Mouse (Mus musculus) adrenal gland, adult 10 weeks (tissue): ENCODE data around the gene Dennd1a. TPM values are rescaled to one million over a fixed set of nuclear protein-coding genes. Genes with fewer than 3 reads are reported as not detected.

ENCODE experiments used
- polyA plus RNA-seq: library from polyadenylated mRNA; stranded (reverse); fragments of 350-450 nt; fragmentation: Illumina TruSeq; extraction: RNeasy Lipid Tissue Mini Kit (QIAGEN cat#74804); gene quantifications from one replicate; pipeline ENCODE4 v1.2.3, GENCODE M21; 2014; ENCODE audit warnings: low read depth, low replicate concordance

Gene Dennd1a
- polyA plus RNA-seq = 20.5 TPM

DNA sequence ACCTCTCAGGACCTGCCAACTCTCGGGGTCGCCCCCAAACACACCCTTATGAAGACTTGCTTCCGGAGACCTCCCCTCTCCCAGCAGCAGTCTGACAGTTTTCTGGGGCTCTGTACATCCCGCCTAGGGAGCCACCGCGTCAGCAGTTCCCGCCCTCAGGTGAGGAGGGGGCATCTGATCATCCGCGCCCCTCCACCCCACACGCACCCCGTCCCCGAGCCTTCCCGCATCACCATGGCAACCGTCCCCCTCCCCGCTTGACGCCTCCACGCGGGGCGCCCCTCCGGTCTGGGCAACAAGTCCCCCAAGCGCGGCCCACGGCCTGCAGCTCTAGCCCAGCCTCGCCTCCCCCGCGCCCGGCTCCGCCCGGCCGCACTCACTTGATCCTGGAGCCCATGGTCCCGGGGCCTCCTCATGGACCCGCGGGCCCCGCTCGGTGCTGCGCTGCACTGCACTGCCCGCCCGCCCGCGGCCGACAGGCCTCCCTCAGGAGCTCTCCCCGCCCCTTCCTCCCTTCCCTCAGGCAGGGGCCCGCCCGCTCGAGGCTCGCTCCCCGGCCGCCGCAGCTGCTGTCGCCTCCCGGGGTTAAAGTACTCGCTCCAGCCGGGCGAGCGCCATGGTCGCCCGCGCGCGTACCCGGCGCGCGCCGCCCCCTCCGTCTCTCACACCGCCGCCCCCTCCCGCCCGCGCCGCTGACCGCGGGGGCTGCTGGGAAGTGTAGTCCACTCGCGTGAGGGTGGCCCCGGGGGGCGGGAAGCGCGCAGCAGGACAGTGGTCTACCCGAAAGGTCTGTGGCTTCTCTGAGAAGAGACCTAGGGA is at the start of gene Dennd1a:
Gene Dennd1a, minus strand, starts transcription at position 658 of the 819 bp plus-strand sequence.

DNA sequence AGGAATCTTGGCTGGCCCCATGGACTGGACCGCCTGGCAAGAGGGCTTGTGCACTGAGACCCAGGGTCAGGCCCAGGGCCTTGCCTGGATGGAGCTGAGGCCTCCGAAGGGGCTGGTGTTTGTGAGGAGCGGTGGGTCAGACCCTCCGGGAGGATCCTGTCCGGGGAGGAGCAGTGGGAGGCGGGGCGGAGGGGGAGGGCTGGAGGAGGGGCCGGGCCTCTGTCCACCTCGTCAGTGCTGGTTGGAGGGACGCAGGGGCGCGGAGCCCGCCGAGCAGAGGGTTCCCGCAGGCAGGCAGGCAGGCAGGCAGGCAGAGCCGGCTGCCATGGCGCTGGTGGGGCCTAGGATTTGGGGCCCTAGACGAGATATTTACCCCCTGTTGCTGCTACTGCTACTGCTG is 511.2 kb downstream of the Dennd1a start, which contains the start of gene Crb2:
Gene Crb2, plus strand, starts transcription at position 234 of the 400 bp plus-strand sequence.

Other genes starting within 250 kb of the Dennd1a start
- gene Lhx2, start 51.9 kb upstream of the Dennd1a start, polyA plus RNA-seq = not detected
- gene Nek6, start 224.3 kb upstream of the Dennd1a start, polyA plus RNA-seq = 12.2 TPM